Mouse (Mus musculus) forebrain, embryonic 13.5 days (tissue): ENCODE data around the gene Gm10320. TPM values are rescaled to one million over a fixed set of nuclear protein-coding genes. Genes with fewer than 3 reads are reported as not detected.

ENCODE experiments used
- ATAC-seq: fragments of 200-750 bp; cut with Nextera tagmentation; 2 replicates; pipeline ENCODE4 v1.8.0; 2017
- H3K27ac ChIP-seq: fragments of 300-500 bp; sonication (generic); 2 replicates; pipeline ENCODE4 v1.5.1; 2015; ENCODE audit warnings: inconsistent platforms, mild to moderate bottlenecking, moderate library complexity
- H3K27me3 ChIP-seq: fragments of 300-500 bp; sonication (generic); 2 replicates; pipeline ENCODE4 v1.6.1; 2015; ENCODE audit warnings: mild to moderate bottlenecking, inconsistent platforms
- H3K36me3 ChIP-seq: fragments of 300-500 bp; sonication (generic); 2 replicates; pipeline ENCODE4 v1.6.1; 2015; ENCODE audit warnings: mild to moderate bottlenecking, inconsistent platforms; ENCODE audit not compliant: poor library complexity, severe bottlenecking
- H3K4me1 ChIP-seq: fragments of 300-500 bp; sonication (generic); 2 replicates; pipeline ENCODE4 v1.6.1; 2015; ENCODE audit warnings: inconsistent platforms
- H3K4me2 ChIP-seq: fragments of 300-500 bp; sonication (generic); 2 replicates; pipeline ENCODE4 v1.6.1; 2015; ENCODE audit warnings: inconsistent platforms, mild to moderate bottlenecking, moderate library complexity
- H3K4me3 ChIP-seq: fragments of 300-500 bp; sonication (generic); 2 replicates; pipeline ENCODE4 v1.5.1; 2015; ENCODE audit warnings: mild to moderate bottlenecking, inconsistent platforms
- H3K9ac ChIP-seq: fragments of 300-500 bp; sonication (generic); 2 replicates; pipeline ENCODE4 v1.6.1; 2015; ENCODE audit warnings: mild to moderate bottlenecking, inconsistent platforms
- H3K9me3 ChIP-seq: fragments of 300-500 bp; sonication (generic); replicated peaks from 2 replicates; pipeline ENCODE4 v1.6.1; 2016; ENCODE audit warnings: inconsistent platforms
- WGBS: fragments of 180-500 bp; shearing (Covaris S2); methylation state at CpG from one replicate; pipeline ENCODE4 v1.1.7; 2015; 5-methylcytosine and 5-hydroxymethylcytosine counted together
- polyA plus RNA-seq: library from polyadenylated mRNA; unstranded; fragments of >200 nt; fragmentation: Nextera tagmentation; extraction: Ambion mirVana; gene quantifications from 2 replicates; pipeline ENCODE4 v1.2.1, GENCODE M21; 2015

Gene Gm10320
- 0.81 and 2.6 TPM in 2 replicates for polyA plus RNA-seq

DNA sequence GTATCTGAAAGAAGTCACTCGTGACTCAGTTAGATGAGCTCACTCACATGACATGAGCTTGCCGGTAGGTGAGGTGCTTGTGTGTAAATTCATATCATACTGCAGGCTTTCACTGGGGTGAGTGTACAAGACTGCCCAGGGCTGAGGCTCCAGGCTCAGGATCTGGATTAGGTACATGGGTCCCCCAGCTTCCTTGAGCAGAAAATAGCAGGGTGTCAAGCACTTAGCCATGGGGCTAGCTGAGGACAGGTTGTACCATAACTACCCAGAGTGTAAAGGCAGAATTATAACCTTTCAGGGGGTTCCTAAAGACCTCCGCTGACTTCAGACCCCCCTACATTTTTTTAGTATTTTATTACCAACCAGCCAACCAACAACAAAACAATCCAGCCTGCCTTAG, at the start of gene Gm10320:
TSS of gene Gm10320 (minus strand) at position 93 of the 400 bp plus-strand sequence.
- Histone ChIP-seq H3K4me2 (no peak within 1 kb of the TSS), H3K9ac (no peak within 1 kb of the TSS), H3K9me3 (no peaks in the 10 kb centered on the region), H3K4me1 (peaks cover 4% of the 10 kb centered on the region), H3K36me3 (no peaks in the 10 kb centered on the region), H3K27me3 (peaks cover 18% of the 10 kb centered on the region), H3K27ac (no peak within 1 kb of the TSS), H3K4me3 (no peak within 1 kb of the TSS)
- no peak for ATAC-seq
- WGBS: 89% methylated on average over 3 of the region's 3 CpGs

DNA sequence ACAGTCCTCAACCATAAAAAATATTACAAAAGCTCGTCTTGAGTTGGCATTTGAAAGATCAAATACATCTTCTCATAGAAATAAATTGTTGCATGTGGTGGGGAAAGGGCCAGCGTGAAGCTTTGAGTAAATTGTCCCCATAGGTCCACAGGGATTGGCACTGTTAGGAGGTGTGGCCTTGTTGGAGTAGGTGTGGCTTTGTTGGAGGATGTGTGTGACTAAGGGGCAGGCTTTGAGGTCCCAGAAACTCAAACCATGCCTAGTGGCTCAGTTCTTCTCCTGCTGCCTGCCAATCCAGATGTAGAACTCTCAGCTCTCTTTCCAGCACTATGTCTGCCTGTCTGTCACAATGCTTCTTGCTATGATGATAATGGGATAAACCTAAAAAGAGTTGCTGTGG, 49.8 kb upstream of the Gm10320 start:
- H3K27me3 ChIP-seq: peaks cover 60% of the 10 kb centered on the region
- H3K36me3 ChIP-seq: no peaks in the 10 kb centered on the region
- no peak overlapping the region for H3K9ac ChIP-seq
- no peak overlapping the region for H3K27ac ChIP-seq
- peaks cover 21% of the 10 kb centered on the region for H3K4me1 ChIP-seq
- H3K4me3 ChIP-seq: no peak overlapping the region
- H3K4me2 ChIP-seq: no peak overlapping the region
- no peaks in the 10 kb centered on the region for H3K9me3 ChIP-seq
- ATAC-seq: no peak
- WGBS: 82% methylated on average over 2 of the region's 2 CpGs

DNA sequence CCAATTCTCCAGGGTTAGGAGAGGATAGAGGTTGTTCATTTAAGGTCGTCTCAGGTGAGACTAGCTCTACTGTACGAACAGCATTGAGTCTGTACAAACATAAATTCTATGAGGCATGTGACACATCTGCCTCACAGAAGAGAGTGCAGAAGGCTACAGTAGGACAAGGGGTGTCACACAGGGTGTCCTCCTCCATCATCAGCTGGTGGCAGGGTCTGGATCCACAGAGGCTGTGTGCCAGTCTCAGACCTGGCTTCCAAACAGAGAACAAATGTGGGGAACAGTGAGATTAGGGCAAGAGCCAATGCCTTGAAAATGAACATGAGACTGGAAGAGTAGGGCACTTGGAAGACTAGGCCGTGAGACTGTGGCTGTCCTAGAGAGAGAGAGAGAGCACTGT, 48.4 kb upstream of the Gm10320 start:
- Histone ChIP-seq H3K9me3 (no peaks in the 10 kb centered on the region), H3K4me1 (peaks cover 8% of the 10 kb centered on the region), H3K4me2 (no peak overlapping the region), H3K27ac (no peak overlapping the region), H3K4me3 (no peak overlapping the region), H3K27me3 (peaks cover 70% of the 10 kb centered on the region), H3K36me3 (no peaks in the 10 kb centered on the region), H3K9ac (no peak overlapping the region)
- no peak for ATAC-seq
- 82% methylated on average over 3 of the region's 3 CpGs for WGBS

DNA sequence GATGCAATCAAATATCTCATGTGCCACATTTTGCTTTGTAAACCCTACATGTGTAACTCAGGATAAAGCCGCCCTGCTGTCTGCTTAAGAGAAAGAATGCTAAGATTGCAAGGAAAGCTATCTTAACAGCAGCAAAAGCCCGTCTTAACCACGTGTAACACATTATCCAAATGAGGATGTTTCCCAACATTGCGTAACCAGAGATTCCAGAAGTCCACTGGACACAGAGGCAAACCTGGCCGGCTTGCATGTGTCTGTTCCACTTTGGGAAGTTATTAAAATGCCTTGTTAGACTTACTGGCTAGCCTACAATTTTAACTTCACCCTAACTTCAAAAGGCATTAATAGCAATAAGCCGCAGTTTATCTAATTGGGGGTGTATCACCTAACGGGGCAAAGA, 47.5 kb upstream of the Gm10320 start:
- no peak overlapping the region for H3K4me3 ChIP-seq
- H3K4me1 ChIP-seq: peaks cover 8% of the 10 kb centered on the region
- H3K27ac ChIP-seq: no peak overlapping the region
- WGBS: 83% methylated on average over 7 of the region's 7 CpGs
- H3K27me3 ChIP-seq: peaks cover 79% of the 10 kb centered on the region
- H3K9me3 ChIP-seq: no peaks in the 10 kb centered on the region
- ATAC-seq: no peak
- no peak overlapping the region for H3K9ac ChIP-seq
- H3K4me2 ChIP-seq: no peak overlapping the region
- H3K36me3 ChIP-seq: no peaks in the 10 kb centered on the region

GRCm38 (mm10) chr13:98538587-98538986, 46.8 kb upstream of the Gm10320 start:
- no peak overlapping the region for H3K4me2 ChIP-seq
- H3K9me3 ChIP-seq: no peaks in the 10 kb centered on the region
- no peak overlapping the region for H3K4me3 ChIP-seq
- peaks cover 15% of the 10 kb centered on the region for H3K4me1 ChIP-seq
- H3K36me3 ChIP-seq: no peaks in the 10 kb centered on the region
- no peak overlapping the region for H3K27ac ChIP-seq
- H3K27me3 ChIP-seq: peaks cover 73% of the 10 kb centered on the region
- no peak overlapping the region for H3K9ac ChIP-seq
- 67% methylated on average over 5 of the region's 5 CpGs for WGBS
- ATAC-seq: no peak

DNA sequence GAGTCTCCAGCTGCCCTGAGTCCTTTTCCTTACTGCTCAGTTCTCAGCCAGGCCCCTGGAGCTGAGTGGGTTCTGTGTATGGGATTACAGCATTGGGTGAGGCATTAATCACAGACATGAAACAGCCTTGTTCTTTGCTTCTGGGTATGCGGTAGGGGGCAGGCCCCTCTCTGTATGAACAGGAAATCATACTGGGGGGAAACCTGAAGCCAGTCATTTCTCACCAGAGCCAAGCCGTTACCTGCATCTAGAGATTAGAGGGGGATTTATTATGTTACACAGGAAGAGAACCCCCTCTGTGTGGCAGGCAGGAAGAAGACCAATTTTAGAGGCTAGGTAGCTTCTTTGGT, 43.1 kb upstream of the Gm10320 start:
- ATAC-seq: no peak
- WGBS: 34% methylated on average over 2 of the region's 2 CpGs
- peaks cover 21% of the 10 kb centered on the region for H3K4me1 ChIP-seq
- no peak overlapping the region for H3K4me3 ChIP-seq
- H3K27ac ChIP-seq: no peak overlapping the region
- H3K9ac ChIP-seq: no peak overlapping the region
- no peaks in the 10 kb centered on the region for H3K9me3 ChIP-seq
- no peaks in the 10 kb centered on the region for H3K36me3 ChIP-seq
- H3K4me2 ChIP-seq: peak overlapping the region; percentile 48; the same call in 1 of the 2 replicates
- H3K27me3 ChIP-seq: peaks cover 91% of the 10 kb centered on the region

DNA sequence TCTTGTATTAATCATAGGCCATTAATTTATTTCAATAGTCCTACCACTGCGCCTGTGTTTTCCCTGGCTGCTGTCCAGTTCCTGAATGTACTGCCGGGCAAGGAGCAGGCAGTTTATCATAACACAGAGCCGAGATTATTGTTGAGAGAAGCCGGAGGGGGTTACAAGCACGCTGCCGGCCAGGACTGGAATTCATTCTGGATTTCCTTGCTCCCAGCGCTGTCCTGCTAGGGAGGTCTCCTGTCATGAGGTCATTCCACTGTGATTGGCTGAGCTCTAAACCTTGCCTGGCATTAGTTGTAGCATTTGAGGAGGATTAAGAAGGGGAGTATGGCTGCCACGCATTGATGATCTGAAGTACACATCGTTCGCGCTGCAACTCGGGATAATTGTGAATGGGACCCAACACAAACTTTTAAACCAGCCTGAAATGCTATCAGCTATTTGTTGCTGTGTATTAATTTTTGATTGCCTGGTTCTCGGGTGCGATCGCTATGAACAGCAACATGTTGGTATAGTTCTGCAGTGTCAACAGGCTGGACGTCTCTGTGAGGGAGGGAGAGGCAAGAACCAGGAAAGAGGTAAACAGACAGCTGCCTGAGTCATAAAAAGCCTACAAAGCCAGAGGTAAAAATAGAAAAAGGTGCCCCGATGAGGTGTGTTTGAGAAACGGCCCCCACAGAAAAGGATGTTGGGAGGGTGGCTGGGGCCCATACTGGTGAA, 42.5 kb upstream of the Gm10320 start:
- peaks cover 21% of the 10 kb centered on the region for H3K4me1 ChIP-seq
- H3K27me3 ChIP-seq: peaks cover 90% of the 10 kb centered on the region
- 16% methylated on average over 18 of the region's 18 CpGs for WGBS
- H3K9ac ChIP-seq: no peak overlapping the region
- H3K4me3 ChIP-seq: peak overlapping the region; percentile 13; the same call in 1 of the 2 replicates
- H3K4me2 ChIP-seq: peak overlapping the region; percentile 48
- no peak overlapping the region for H3K27ac ChIP-seq
- peak; percentile 85 for ATAC-seq
- H3K36me3 ChIP-seq: no peaks in the 10 kb centered on the region
- H3K9me3 ChIP-seq: no peaks in the 10 kb centered on the region

DNA sequence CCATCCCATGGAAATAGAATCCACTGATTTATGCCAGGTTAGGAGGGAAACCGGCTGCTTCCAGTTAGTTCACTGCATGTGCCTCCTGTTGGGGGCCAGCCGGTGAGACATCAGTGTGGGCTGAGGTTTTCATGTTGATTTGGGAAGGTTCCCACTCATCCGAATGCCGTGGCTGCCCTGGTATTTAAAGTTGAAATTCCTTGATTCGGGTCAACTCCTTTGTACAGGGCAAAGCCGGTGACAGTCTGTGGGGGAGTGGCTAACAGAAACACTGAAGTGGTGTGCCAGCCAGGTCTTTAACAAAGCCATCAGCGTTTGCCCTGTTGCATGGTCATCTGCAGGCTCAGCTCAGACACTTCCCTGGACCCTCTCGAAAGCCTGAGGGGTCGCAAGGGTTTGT, 41.6 kb upstream of the Gm10320 start:
- WGBS: 13% methylated on average over 9 of the region's 9 CpGs
- H3K27me3 ChIP-seq: peaks cover 83% of the 10 kb centered on the region

GRCm38 (mm10) chr13:98532699-98533375, 41.0 kb upstream of the Gm10320 start:
- no peak overlapping the region for H3K4me2 ChIP-seq
- H3K27ac ChIP-seq: no peak overlapping the region
- no peak overlapping the region for H3K9ac ChIP-seq
- H3K36me3 ChIP-seq: no peaks in the 10 kb centered on the region
- no peaks in the 10 kb centered on the region for H3K9me3 ChIP-seq
- ATAC-seq: no peak
- H3K27me3 ChIP-seq: peaks cover 78% of the 10 kb centered on the region
- no peak overlapping the region for H3K4me3 ChIP-seq
- WGBS: 61% methylated on average over 12 of the region's 12 CpGs
- peaks cover 21% of the 10 kb centered on the region for H3K4me1 ChIP-seq

More for the DNA sequence above, 41.6 kb upstream of the Gm10320 start:
- H3K4me3 ChIP-seq: no peak overlapping the region
- no peaks in the 10 kb centered on the region for H3K9me3 ChIP-seq
- no peaks in the 10 kb centered on the region for H3K36me3 ChIP-seq
- no peak overlapping the region for H3K9ac ChIP-seq
- no peak overlapping the region for H3K27ac ChIP-seq
- ATAC-seq: no peak
- H3K4me1 ChIP-seq: peaks cover 21% of the 10 kb centered on the region
- peak overlapping the region; percentile 48 for H3K4me2 ChIP-seq

DNA sequence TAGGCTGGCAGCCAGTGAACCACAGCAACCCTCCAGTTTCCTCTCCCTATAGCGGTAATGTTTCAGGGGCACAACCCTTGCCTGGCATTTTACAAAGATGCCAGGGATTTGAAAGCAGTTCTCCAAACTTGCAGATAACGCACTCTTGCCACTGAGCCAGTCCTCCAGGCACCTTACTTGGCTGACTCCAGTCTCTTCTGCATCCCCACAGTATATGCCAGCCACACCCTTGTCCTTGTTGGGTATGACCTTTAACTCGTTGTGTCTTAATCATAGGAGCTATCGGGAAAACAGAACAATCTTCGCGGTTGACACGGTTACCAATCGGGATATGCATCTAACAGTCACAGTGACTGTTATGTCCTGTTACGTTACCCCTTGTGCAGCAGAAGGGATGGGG, 40.2 kb upstream of the Gm10320 start:
- no peak overlapping the region for H3K4me3 ChIP-seq
- peaks cover 70% of the 10 kb centered on the region for H3K27me3 ChIP-seq
- H3K36me3 ChIP-seq: no peaks in the 10 kb centered on the region
- H3K4me2 ChIP-seq: no peak overlapping the region
- WGBS: 94% methylated on average over 9 of the region's 9 CpGs
- peaks cover 21% of the 10 kb centered on the region for H3K4me1 ChIP-seq
- no peaks in the 10 kb centered on the region for H3K9me3 ChIP-seq
- ATAC-seq: no peak
- H3K9ac ChIP-seq: no peak overlapping the region
- no peak overlapping the region for H3K27ac ChIP-seq

GRCm38 (mm10) chr13:98531306-98531705, 39.5 kb upstream of the Gm10320 start:
- H3K4me1 ChIP-seq: peaks cover 21% of the 10 kb centered on the region
- ATAC-seq: no peak
- no peak overlapping the region for H3K4me3 ChIP-seq
- H3K36me3 ChIP-seq: no peaks in the 10 kb centered on the region
- peaks cover 67% of the 10 kb centered on the region for H3K27me3 ChIP-seq
- H3K9me3 ChIP-seq: no peaks in the 10 kb centered on the region
- 53% methylated on average over 3 of the region's 3 CpGs for WGBS
- H3K27ac ChIP-seq: no peak overlapping the region
- no peak overlapping the region for H3K9ac ChIP-seq
- no peak overlapping the region for H3K4me2 ChIP-seq

GRCm38 (mm10) chr13:98523719-98524316, 32.0 kb upstream of the Gm10320 start:
- Histone ChIP-seq H3K4me2 (no peak overlapping the region), H3K27ac (no peak overlapping the region), H3K36me3 (no peaks in the 10 kb centered on the region), H3K4me3 (no peak overlapping the region), H3K9ac (no peak overlapping the region), H3K4me1 (no peaks in the 10 kb centered on the region), H3K9me3 (no peaks in the 10 kb centered on the region), H3K27me3 (peaks cover 44% of the 10 kb centered on the region)
- WGBS: 47% methylated on average over 6 of the region's 6 CpGs
- no peak for ATAC-seq
